Comparison of ENCODE assay signal across 12 mouse cellular contexts in the genomic region with DNA sequence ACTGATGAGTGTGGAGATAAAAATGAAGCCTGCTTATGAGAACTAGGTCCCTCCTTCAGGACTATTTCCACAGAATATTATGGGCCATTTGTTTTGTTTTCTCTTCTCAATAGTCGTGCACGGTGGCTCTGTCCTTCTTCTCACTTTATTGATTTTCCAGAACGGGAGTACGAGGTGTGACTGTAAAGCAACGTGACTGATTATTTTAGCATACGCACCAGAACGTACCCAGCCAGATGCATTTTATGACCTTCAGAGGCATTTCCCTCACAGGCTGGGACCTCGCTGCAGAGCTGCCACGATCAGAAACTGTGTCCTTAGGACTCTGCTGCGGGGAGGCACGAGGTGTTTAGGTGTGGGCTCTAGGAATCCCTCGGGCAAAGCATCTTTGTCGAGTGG. TPM values are rescaled to one million over a fixed set of nuclear protein-coding genes. Genes with fewer than 3 reads are reported as not detected.
DNase-seq lines count a peak whose midpoint lies in the region; ATAC-seq and TF ChIP-seq lines count a peak whose summit lies in the region.
"Had no signal": no experiment of that assay in that cellular context is flagged by ENCODE, and none has a peak within 500 bp of the region (broad histone marks: within the 10 kb centered on the region; RNA-seq: fewer than 3 reads in every experiment).

No protein-coding gene starts in this region.

- H3K4me1 ChIP-seq in liver, adult 2 months (ENCODE audit: control insufficient read depth, insufficient read depth, low read length): peaks cover 5% of the 10 kb centered on the region; the same call in 1 of the 2 replicates
- H3K4me1 ChIP-seq in liver, embryonic 11.5 days (replicated peaks; ENCODE audit: control insufficient read depth, insufficient read depth, low read length): peaks cover 26% of the 10 kb centered on the region
- H3K4me1 ChIP-seq in embryonic facial prominence, embryonic 15.5 days: no peaks in the 10 kb centered on the region
- H3K4me1 ChIP-seq in hindbrain, embryonic 16.5 days (ENCODE audit: control insufficient read depth, insufficient read depth, low read depth, low read length): peaks cover 7% of the 10 kb centered on the region
- peaks cover 7% of the 10 kb centered on the region; the same call in 1 of the 2 replicates for H3K4me1 ChIP-seq in midbrain, embryonic 13.5 days (replicated peaks)

- H3K9me3 ChIP-seq in liver, embryonic 11.5 days (ENCODE audit: control insufficient read depth, low read length): peaks cover under 1% of the 10 kb centered on the region
- no peaks in the 10 kb centered on the region for H3K9me3 ChIP-seq in embryonic facial prominence, embryonic 15.5 days (replicated peaks)
- no peaks in the 10 kb centered on the region for H3K9me3 ChIP-seq in hindbrain, embryonic 16.5 days (ENCODE audit: control insufficient read depth, low read length)
- 0 out of 2 replicates have a peak, but pooled peaks cover 3% of the 10 kb centered on the region for H3K9me3 ChIP-seq in midbrain, embryonic 13.5 days

- WGBS in liver, adult 2 months: 31% methylated on average over 13 of the region's 13 CpGs
- WGBS in liver, embryonic 11.5 days: 71% methylated on average over 13 of the region's 13 CpGs
- WGBS in embryonic facial prominence, embryonic 15.5 days: 67% methylated on average over 13 of the region's 13 CpGs
- 53% methylated on average over 13 of the region's 13 CpGs for WGBS in hindbrain, embryonic 16.5 days
- 72% methylated on average over 13 of the region's 13 CpGs for WGBS in midbrain, embryonic 13.5 days

- H3K4me2 ChIP-seq in liver, embryonic 11.5 days: no peak overlapping the region
- peak overlapping the region; percentile 34; the same call in 1 of the 2 replicates for H3K4me2 ChIP-seq in embryonic facial prominence, embryonic 15.5 days (replicated peaks)
- peak overlapping the region; percentile 38 for H3K4me2 ChIP-seq in hindbrain, embryonic 16.5 days (ENCODE audit: low read length)
- no peak overlapping the region for H3K4me2 ChIP-seq in midbrain, embryonic 13.5 days (replicated peaks)

- TF ChIP-seq POLR2A in liver, adult 2 months (IDR thresholded peaks at IDR 0.05; ENCODE audit: extremely low read depth, insufficient read depth, low read length): no peak

- no peak overlapping the region for H3K27ac ChIP-seq in liver, adult 2 months (replicated peaks; ENCODE audit: insufficient read depth, low read depth, low read length)
- H3K27ac ChIP-seq in liver, embryonic 11.5 days (ENCODE audit: low read depth, low read length): no peak overlapping the region
- H3K27ac ChIP-seq in embryonic facial prominence, embryonic 15.5 days (replicated peaks): no peak overlapping the region
- H3K27ac ChIP-seq in hindbrain, embryonic 16.5 days (ENCODE audit: low read depth, low read length): no peak overlapping the region
- H3K27ac ChIP-seq in midbrain, embryonic 13.5 days: no peak overlapping the region
- H3K27ac ChIP-seq: macrophage had no signal

- no peaks in the 10 kb centered on the region for H3K79me2 ChIP-seq in liver, adult 2 months (ENCODE audit: control insufficient read depth, insufficient read depth, low read length)

- no peak overlapping the region for H3K4me3 ChIP-seq in liver, adult 2 months (ENCODE audit: insufficient read depth, low read depth, low read length)
- H3K4me3 ChIP-seq in liver, embryonic 11.5 days (ENCODE audit: low read depth, low read length): no peak overlapping the region
- no peak overlapping the region for H3K4me3 ChIP-seq in embryonic facial prominence, embryonic 15.5 days (replicated peaks)
- no peak overlapping the region for H3K4me3 ChIP-seq in hindbrain, embryonic 16.5 days (ENCODE audit: low read length)
- H3K4me3 ChIP-seq in midbrain, embryonic 13.5 days (replicated peaks): no peak overlapping the region

- H3K27me3 ChIP-seq in liver, adult 2 months (ENCODE audit: control insufficient read depth, insufficient read depth, low read length): no peaks in the 10 kb centered on the region
- no peaks in the 10 kb centered on the region; the same call in 1 of the 2 replicates for H3K27me3 ChIP-seq in liver, embryonic 11.5 days (replicated peaks; ENCODE audit: control insufficient read depth, insufficient read depth, low read length)
- H3K27me3 ChIP-seq in embryonic facial prominence, embryonic 15.5 days: no peaks in the 10 kb centered on the region
- H3K27me3 ChIP-seq in hindbrain, embryonic 16.5 days (replicated peaks; ENCODE audit: control insufficient read depth, insufficient read depth, low read length): no peaks in the 10 kb centered on the region
- H3K27me3 ChIP-seq in midbrain, embryonic 13.5 days: no peaks in the 10 kb centered on the region

- peak; percentile 14 for DNase-seq in liver, adult 2 months (ENCODE audit: extremely low read depth, low read depth, low spot score)
- DNase-seq in liver, embryonic 11.5 days (ENCODE audit: low spot score): no peak
- no peak for DNase-seq in urinary bladder, postnatal 25 days (ENCODE audit: low spot score)
- DNase-seq: cerebellum, adult 2 months; kidney, adult 9 months; layer of hippocampus, postnatal 36 days; right cerebral cortex, postnatal 14 days had no signal

- H3K36me3 ChIP-seq in liver, adult 2 months (ENCODE audit: control insufficient read depth, insufficient read depth, low read length): no peaks in the 10 kb centered on the region
- H3K36me3 ChIP-seq in liver, embryonic 11.5 days (ENCODE audit: control insufficient read depth, insufficient read depth, low read length): no peaks in the 10 kb centered on the region
- no peaks in the 10 kb centered on the region for H3K36me3 ChIP-seq in embryonic facial prominence, embryonic 15.5 days
- no peaks in the 10 kb centered on the region for H3K36me3 ChIP-seq in hindbrain, embryonic 16.5 days (ENCODE audit: control insufficient read depth, insufficient read depth, low read length)
- no peaks in the 10 kb centered on the region for H3K36me3 ChIP-seq in midbrain, embryonic 13.5 days

- H3K9ac ChIP-seq in liver, adult 2 months (ENCODE audit: low read depth, low read length): no peak overlapping the region
- H3K9ac ChIP-seq in liver, embryonic 11.5 days (ENCODE audit: low read depth, low read length): no peak overlapping the region
- H3K9ac ChIP-seq in embryonic facial prominence, embryonic 15.5 days: no peak overlapping the region
- no peak overlapping the region for H3K9ac ChIP-seq in hindbrain, embryonic 16.5 days (ENCODE audit: low read depth, low read length)
- no peak overlapping the region for H3K9ac ChIP-seq in midbrain, embryonic 13.5 days (replicated peaks)

- TF ChIP-seq CTCF in liver, adult 2 months (IDR thresholded peaks at IDR 0.05; ENCODE audit: low read depth, low read length): no peak

- no peak for ATAC-seq in liver, embryonic 11.5 days (replicated peaks; ENCODE audit: low FRiP score)
- ATAC-seq in embryonic facial prominence, embryonic 15.5 days (ENCODE audit: insufficient number of reproducible peaks, low FRiP score, low TSS enrichment, low read depth): no peak
- ATAC-seq in hindbrain, embryonic 16.5 days: peak; percentile 53
- 0 out of 2 replicates have a peak, but pooled peaks have one; percentile 9 for ATAC-seq in midbrain, embryonic 13.5 days
- ATAC-seq in monocyte, adult 5-6 weeks (replicated peaks; ENCODE audit: insufficient number of reproducible peaks, low FRiP score, low TSS enrichment, poor library complexity, severe bottlenecking): no peak

RNA-seq across cellular contexts. Expression of a gene that starts 51.0 kb away (rescaled TPM):
- 8.5 and 10.4 TPM in 2 replicates for total RNA-seq in liver, adult 2 months (2014; rRNA removed)
- polyA plus RNA-seq in liver, adult 2 months (2012; rRNA removed): 22.2 and 23.5 TPM in 2 replicates
- polyA plus RNA-seq in liver, embryonic 11.5 days (2014; fragmentation: Nextera tagmentation; extraction: Ambion mirVana): 21.4 and 27.4 TPM in 2 replicates
- polyA plus RNA-seq in embryonic facial prominence, embryonic 15.5 days (2015; fragmentation: Nextera tagmentation; extraction: Ambion mirVana): 13.5 and 13.9 TPM in 2 replicates
- 30.3 and 33.5 TPM in 2 replicates for polyA plus RNA-seq in hindbrain, embryonic 16.5 days (2015; fragmentation: Nextera tagmentation; extraction: Ambion mirVana)
- polyA plus RNA-seq in midbrain, embryonic 13.5 days (2015; fragmentation: Nextera tagmentation; extraction: Ambion mirVana): 44.0 and 46.9 TPM in 2 replicates
- 12.4 to 19.1 TPM (median 13.0 TPM) in 3 replicates for total RNA-seq in monocyte, adult 5-6 weeks (2017)

RNA-seq across cellular contexts. Expression of a gene that starts 51.8 kb away (rescaled TPM):
- total RNA-seq in liver, adult 2 months (2014; rRNA removed): 3.5 and 4.9 TPM in 2 replicates
- polyA plus RNA-seq in liver, adult 2 months (2012; rRNA removed): 0.61 and 1.1 TPM in 2 replicates
- 11.5 and 12.0 TPM in 2 replicates for polyA plus RNA-seq in liver, embryonic 11.5 days (2014; fragmentation: Nextera tagmentation; extraction: Ambion mirVana)
- polyA plus RNA-seq in embryonic facial prominence, embryonic 15.5 days (2015; fragmentation: Nextera tagmentation; extraction: Ambion mirVana): 2.5 and 2.6 TPM in 2 replicates
- polyA plus RNA-seq in hindbrain, embryonic 16.5 days (2015; fragmentation: Nextera tagmentation; extraction: Ambion mirVana): 2.0 and 2.9 TPM in 2 replicates
- polyA plus RNA-seq in midbrain, embryonic 13.5 days (2015; fragmentation: Nextera tagmentation; extraction: Ambion mirVana): 1.6 and 2.1 TPM in 2 replicates
- total RNA-seq in monocyte, adult 5-6 weeks (2017): 10.7 to 19.2 TPM (median 18.1 TPM) in 3 replicates

Comparison
In these comparisons a context has a peak if more than half of its experiments do, and no peak if none do; other contexts are left out.
1. ATAC-seq: peak in hindbrain, embryonic 16.5 days (single experiment) and midbrain, embryonic 13.5 days (single experiment); none in liver, embryonic 11.5 days (single experiment), embryonic facial prominence, embryonic 15.5 days (single experiment) and monocyte, adult 5-6 weeks (single experiment).
2. H3K4me2 ChIP-seq: peak in embryonic facial prominence, embryonic 15.5 days (single experiment) and hindbrain, embryonic 16.5 days (single experiment); none in liver, embryonic 11.5 days (single experiment) and midbrain, embryonic 13.5 days (single experiment).